Mouse (Mus musculus) left cerebral cortex, postnatal 4 days (tissue): ENCODE data around the gene Draxin. TPM values are rescaled to one million over a fixed set of nuclear protein-coding genes. Genes with fewer than 3 reads are reported as not detected.
A peak's percentile ranks its signal among the peaks of the same experiment; 100 is the strongest.
"Not testable (repeated sequence)": the region's sequence is repeated elsewhere in the genome, so short reads cannot be mapped to it uniquely, and the experiment has no call there.

ENCODE experiments used
- DNase-seq: peaks from one replicate; pipeline ENCODE4 v3.0.0-alpha.2; 2022
- intact Hi-C: fragments of 180-260 bp; cut with DNase I; formaldehyde crosslinking; loops from one replicate; pipeline ENCODE4 v1.15.1; 2025
- total RNA-seq, 2 experiments: library from RNA; stranded (reverse); gene quantifications; 2 replicates each; pipeline ENCODE4 v1.2.3; 2021

Gene Draxin
- total RNA-seq = 10 to 100 TPM; 41.9 to 46.4 TPM

GRCm38 (mm10) chr4:148130561-148131413 is at the start of gene Draxin:
Draxin (minus strand) TSS chr4:148130698.
- peak; percentile 90 for DNase-seq
- intact Hi-C loops = no loop called here

GRCm38 (mm10) chr4:148177716-148178115 is 47.2 kb upstream of the Draxin start:
- intact Hi-C loops = no loop called here
- DNase-seq = no peak

- intact Hi-C loops, DNase-seq: not testable (repeated sequence)
These were observed 46.1 kb upstream of the Draxin start for GRCm38 (mm10) chr4:148176603-148177002.

GRCm38 (mm10) chr4:148174495-148174862 is 44.0 kb upstream of the Draxin start:
- DNase-seq = no peak
- intact Hi-C loops = loop anchor here (2.0 kb wide), 1 partner anchor 112 kb away; the partner anchor contains the start of gene Disp3

- intact Hi-C loops = loop anchor here (2.0 kb wide), 1 partner anchor 113 kb away; the partner anchor contains the start of gene Disp3
- DNase-seq = peak; percentile 45
These were observed 43.5 kb upstream of the Draxin start for GRCm38 (mm10) chr4:148173811-148174494.

GRCm38 (mm10) chr4:148171261-148171660 is 40.8 kb upstream of the Draxin start:
- intact Hi-C loops = loop anchor here (2.0 kb wide), 1 partner anchor 264 kb away; no protein-coding TSS in a partner anchor
- DNase-seq = no peak

GRCm38 (mm10) chr4:148170842-148171241 is 40.3 kb upstream of the Draxin start:
- intact Hi-C loops = loop anchor here (2.0 kb wide), 1 partner anchor 264 kb away; no protein-coding TSS in a partner anchor
- DNase-seq = peak; percentile 51

- DNase-seq = no peak
These were observed 39.1 kb upstream of the Draxin start for GRCm38 (mm10) chr4:148169586-148169985.

GRCm38 (mm10) chr4:148168287-148168686 is 37.8 kb upstream of the Draxin start:
- DNase-seq = peak; percentile 77
- intact Hi-C loops = no loop called here

More at GRCm38 (mm10) chr4:148169586-148169985, 39.1 kb upstream of the Draxin start:
- intact Hi-C loops = no loop called here

- intact Hi-C loops = no loop called here
These were observed 36.5 kb upstream of the Draxin start for GRCm38 (mm10) chr4:148166986-148167385.

GRCm38 (mm10) chr4:148166431-148166830 is 35.9 kb upstream of the Draxin start:
- intact Hi-C loops = no loop called here

More at GRCm38 (mm10) chr4:148166986-148167385, 36.5 kb upstream of the Draxin start:
- DNase-seq = peak; percentile 82

GRCm38 (mm10) chr4:148165551-148165950 is 35.1 kb upstream of the Draxin start:
- intact Hi-C loops = loop anchor here (2.0 kb wide), 1 partner anchor 51 kb away; no protein-coding TSS in a partner anchor
- no peak for DNase-seq

More at GRCm38 (mm10) chr4:148166431-148166830, 35.9 kb upstream of the Draxin start:
- DNase-seq = peak; percentile 86

- intact Hi-C loops = loop anchor here (2.0 kb wide), 1 partner anchor 50 kb away; no protein-coding TSS in a partner anchor
- DNase-seq = no peak
These were observed 34.0 kb upstream of the Draxin start for GRCm38 (mm10) chr4:148164461-148164860.

GRCm38 (mm10) chr4:148164002-148164439 is 33.5 kb upstream of the Draxin start:
- intact Hi-C loops = loop anchor here (2.0 kb wide), 1 partner anchor 49 kb away; no protein-coding TSS in a partner anchor
- peak; percentile 82 for DNase-seq

- intact Hi-C loops = no loop called here
- DNase-seq = peak; percentile 48
These were observed 30.2 kb upstream of the Draxin start, which contains the start of the genes Fbxo44 and Fbxo2 for GRCm38 (mm10) chr4:148160436-148161390. Fbxo44 (minus strand) TSS chr4:148160482. Fbxo2 (plus strand) TSS chr4:148160621.

- intact Hi-C loops = no loop called here
- peak; percentile 97 for DNase-seq
These were observed 29.3 kb upstream of the Draxin start for GRCm38 (mm10) chr4:148159544-148160435.

GRCm38 (mm10) chr4:148158436-148159348 is 28.2 kb upstream of the Draxin start:
- intact Hi-C loops = no loop called here
- DNase-seq = peak; percentile 55

GRCm38 (mm10) chr4:148154982-148155381 is 24.5 kb upstream of the Draxin start:
- intact Hi-C loops = loop anchor here (5.0 kb wide), 1 partner anchor 38 kb away; no protein-coding TSS in a partner anchor
- DNase-seq = no peak
